Mouse (Mus musculus) spleen, adult 2 months (tissue): ENCODE results near the gene Vmn2r104. TPM values are rescaled to one million over a fixed set of nuclear protein-coding genes. Genes with fewer than 3 reads are reported as not detected.

Experiments
- DNase-seq, 2 experiments: peaks; one replicate each; pipeline versions ENCODE4 v3.0.0 to v3.0.0-alpha.2; 2012 to 2021; ENCODE audit warnings: low spot score in 2 of 2, low read depth in 1 of 2
- H3K27ac ChIP-seq: fragments of 200-500 bp; 2 replicates; pipeline ENCODE4 v1.5.1; 2012; ENCODE audit warnings: low read length, inconsistent platforms; ENCODE audit not compliant: insufficient read depth
- H3K27me3 ChIP-seq: fragments of 200-500 bp; 2 replicates; pipeline ENCODE4 v1.6.1; 2012; ENCODE audit warnings: mild to moderate bottlenecking, moderate library complexity, low read length, inconsistent platforms; ENCODE audit not compliant: control insufficient read depth, insufficient read depth
- H3K36me3 ChIP-seq: fragments of 200-500 bp; 2 replicates; pipeline ENCODE4 v1.6.1; 2012; ENCODE audit warnings: mild to moderate bottlenecking, low read length, inconsistent platforms; ENCODE audit not compliant: control insufficient read depth, insufficient read depth
- H3K4me1 ChIP-seq: fragments of 200-500 bp; 2 replicates; pipeline ENCODE4 v1.6.1; 2011; ENCODE audit warnings: inconsistent platforms; ENCODE audit not compliant: control insufficient read depth, insufficient read depth, insufficient read length
- H3K4me3 ChIP-seq: fragments of 200-500 bp; 2 replicates; pipeline ENCODE4 v1.5.1; 2011; ENCODE audit warnings: mild to moderate bottlenecking, inconsistent platforms; ENCODE audit not compliant: insufficient read depth, insufficient read length; ENCODE audit errors: extremely low read depth
- CTCF ChIP-seq: fragments of 200-500 bp; IDR thresholded peaks from 2 replicates; pipeline ENCODE4 v1.5.1; 2011; ENCODE audit warnings: mild to moderate bottlenecking, inconsistent platforms; ENCODE audit not compliant: insufficient read depth, insufficient read length, insufficient replicate concordance; ENCODE audit errors: extremely low read depth
- POLR2A ChIP-seq: fragments of 200-500 bp; IDR thresholded peaks from 2 replicates; pipeline ENCODE4 v1.6.1; 2011; ENCODE audit warnings: low read depth, low read length, inconsistent platforms
- WGBS: fragments of 180-500 bp; shearing (Covaris S2); methylation state at CpG from one replicate; pipeline ENCODE4 v1.1.7; 2018; 5-methylcytosine and 5-hydroxymethylcytosine counted together
- polyA plus RNA-seq: library from polyadenylated mRNA; depleted of rRNA; stranded (reverse); fragments of >200 nt; gene quantifications from 2 replicates; pipeline ENCODE4 v1.2.3, GENCODE M21; 2012; rRNA removed

Gene Vmn2r104
- polyA plus RNA-seq = not detected in 2 replicates

- DNase-seq = no peak
- TF ChIP-seq POLR2A = no peak
- TF ChIP-seq CTCF = no peak
- WGBS = 76% methylated on average over 1 of the region's 1 CpGs
- Histone ChIP-seq H3K36me3 (no peaks in the 10 kb centered on the region), H3K4me3 (no peak within 1 kb of the TSS), H3K4me1 (no peaks in the 10 kb centered on the region), H3K27ac (no peak within 1 kb of the TSS), H3K27me3 (no peaks in the 10 kb centered on the region)
These were observed at the start of gene Vmn2r104 for GRCm38 (mm10) chr17:20048236-20048635. Vmn2r104 (minus strand) TSS chr17:20048336.

GRCm38 (mm10) chr17:20074090-20074489 lies 26.0 kb upstream of the Vmn2r104 start:
- 79% methylated on average over 6 of the region's 6 CpGs for WGBS
- Histone ChIP-seq H3K27me3 (no peaks in the 10 kb centered on the region), H3K4me3 (no peak overlapping the region), H3K36me3 (no peaks in the 10 kb centered on the region), H3K4me1 (no peaks in the 10 kb centered on the region), H3K27ac (no peak overlapping the region)
- no peak for DNase-seq
- TF ChIP-seq CTCF = no peak
- no peak for TF ChIP-seq POLR2A

- no peaks in the 10 kb centered on the region for H3K27me3 ChIP-seq
- 95% methylated on average over 4 of the region's 4 CpGs for WGBS
- H3K36me3 ChIP-seq = no peaks in the 10 kb centered on the region
- no peaks in the 10 kb centered on the region for H3K4me1 ChIP-seq
- no peak overlapping the region for H3K4me3 ChIP-seq
- H3K27ac ChIP-seq = no peak overlapping the region
- TF ChIP-seq CTCF = no peak
- TF ChIP-seq POLR2A = no peak
- no peak for DNase-seq
These were observed 23.7 kb upstream of the Vmn2r104 start for GRCm38 (mm10) chr17:20071656-20072396.

Other genes with a start within 250 kb of the Vmn2r104 start
- gene Fpr-rs7, start 65.9 kb upstream of the Vmn2r104 start, polyA plus RNA-seq = not detected in 2 replicates
- not detected in 2 replicates for gene Fpr-rs6, start 134.8 kb upstream of the Vmn2r104 start, polyA plus RNA-seq
- gene Vmn2r105, start 186.7 kb upstream of the Vmn2r104 start, polyA plus RNA-seq = not detected in 2 replicates
- not detected in 2 replicates for gene Vmn2r106, start 237.2 kb upstream of the Vmn2r104 start, polyA plus RNA-seq